Mouse (Mus musculus) liver, embryonic 14.5 days (tissue): ENCODE results near the gene Cstf3.

Experiments used
- CTCF ChIP-seq: IDR thresholded peaks from 2 replicates; pipeline ENCODE4 v1.5.1; 2016; ENCODE audit warnings: antibody characterized with exemption, low read depth, control low read depth
- EP300 ChIP-seq: IDR thresholded peaks from 2 replicates; pipeline ENCODE4 v1.6.1; 2016; ENCODE audit warnings: antibody characterized with exemption, low read depth

DNA sequence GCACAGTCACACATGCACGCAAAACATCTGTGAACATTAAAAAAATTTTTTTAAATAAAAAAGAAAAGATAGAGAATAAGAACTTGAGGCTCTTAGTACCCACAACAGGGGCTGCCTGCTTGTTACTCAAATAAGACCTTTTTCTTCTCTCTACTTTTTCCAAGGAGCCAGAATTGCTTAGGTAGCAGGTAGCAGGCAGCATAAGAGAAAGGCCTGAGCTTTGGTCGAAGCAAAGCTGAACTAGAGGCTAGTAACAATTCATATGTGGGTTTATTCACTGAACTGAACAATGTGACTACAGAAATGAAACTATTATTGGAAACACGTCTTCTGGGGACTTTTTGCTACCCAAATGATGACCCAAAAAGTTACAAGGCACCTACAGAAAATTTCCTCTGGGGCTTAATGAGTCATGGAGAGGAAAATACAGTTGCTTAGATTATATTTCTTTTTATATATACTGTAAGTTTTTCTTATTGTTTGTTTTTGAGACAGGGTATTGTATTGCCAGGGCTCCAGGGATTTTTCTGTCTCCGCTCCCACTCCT is 28.3 kb upstream of the Cstf3 start:
- TF ChIP-seq EP300 (no peak), CTCF (no peak)
